Mouse (Mus musculus) neural tube, embryonic 13.5 days (tissue): ENCODE measurements around the gene Akr1c14. TPM values are rescaled to one million over a fixed set of nuclear protein-coding genes. Genes with fewer than 3 reads are reported as not detected.

Source experiments
- ATAC-seq: fragments of 200-750 bp; cut with Nextera tagmentation; 2 replicates; pipeline ENCODE4 v1.8.0; 2017; ENCODE audit warnings: low read depth, mild to moderate bottlenecking, moderate TSS enrichment, moderate library complexity
- H3K27ac ChIP-seq: fragments of 300-500 bp; sonication (generic); replicated peaks from 2 replicates; pipeline ENCODE4 v1.5.1; 2015; ENCODE audit warnings: moderate library complexity, mild to moderate bottlenecking, inconsistent platforms
- H3K27me3 ChIP-seq: fragments of 300-500 bp; sonication (generic); 2 replicates; pipeline ENCODE4 v1.6.1; 2015; ENCODE audit warnings: mild to moderate bottlenecking, inconsistent platforms
- H3K36me3 ChIP-seq: fragments of 300-500 bp; sonication (generic); 2 replicates; pipeline ENCODE4 v1.6.1; 2015; ENCODE audit warnings: mild to moderate bottlenecking, inconsistent platforms
- H3K4me1 ChIP-seq: fragments of 300-500 bp; sonication (generic); replicated peaks from 2 replicates; pipeline ENCODE4 v1.6.1; 2015; ENCODE audit warnings: inconsistent platforms
- H3K4me2 ChIP-seq: fragments of 300-500 bp; sonication (generic); 2 replicates; pipeline ENCODE4 v1.6.1; 2015; ENCODE audit warnings: inconsistent platforms, mild to moderate bottlenecking, moderate library complexity
- H3K4me3 ChIP-seq: fragments of 300-500 bp; sonication (generic); 2 replicates; pipeline ENCODE4 v1.5.1; 2015; ENCODE audit warnings: mild to moderate bottlenecking, inconsistent platforms
- H3K9ac ChIP-seq: fragments of 300-500 bp; sonication (generic); 2 replicates; pipeline ENCODE4 v1.6.1; 2015; ENCODE audit warnings: moderate library complexity, mild to moderate bottlenecking, inconsistent platforms
- H3K9me3 ChIP-seq: fragments of 300-500 bp; sonication (generic); 2 replicates; pipeline ENCODE4 v1.6.1; 2016; ENCODE audit warnings: inconsistent platforms
- WGBS: fragments of 180-500 bp; shearing (Covaris S2); methylation state at CpG from one replicate; pipeline ENCODE4 v1.1.7; 2015; 5-methylcytosine and 5-hydroxymethylcytosine counted together
- polyA plus RNA-seq: library from polyadenylated mRNA; unstranded; fragments of >200 nt; fragmentation: Nextera tagmentation; extraction: Ambion mirVana; gene quantifications from 2 replicates; pipeline ENCODE4 v1.2.1, GENCODE M21; 2015

Gene Akr1c14
- polyA plus RNA-seq, 1 experiment from 2014 or later, result 0.88 TPM

DNA sequence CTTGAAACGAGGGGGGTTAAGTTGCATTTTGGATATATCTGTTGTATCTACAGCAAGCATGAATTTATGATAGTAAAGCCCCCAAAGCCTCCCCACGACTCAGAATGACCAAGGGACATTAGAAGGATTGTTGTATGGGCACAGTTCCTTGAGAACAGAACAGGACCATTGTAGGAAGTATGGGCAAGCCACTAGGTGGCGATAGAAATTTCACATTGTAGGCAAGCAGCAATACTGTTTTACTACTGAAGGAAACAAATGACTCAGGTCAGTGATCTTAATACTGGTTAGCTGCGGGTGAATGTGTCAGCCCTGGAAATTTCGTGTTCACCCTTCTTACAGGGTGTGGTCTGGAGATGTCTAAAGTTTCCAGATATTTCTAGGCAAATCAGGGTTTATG lies 80.3 kb downstream of the Akr1c14 start:
- Histone ChIP-seq H3K4me3 (no peak overlapping the region), H3K9ac (no peak overlapping the region), H3K9me3 (no peaks in the 10 kb centered on the region), H3K4me1 (no peaks in the 10 kb centered on the region), H3K36me3 (no peaks in the 10 kb centered on the region), H3K27me3 (no peaks in the 10 kb centered on the region), H3K27ac (no peak overlapping the region), H3K4me2 (no peak overlapping the region)
- 39% methylated on average over 5 of the region's 5 CpGs for WGBS
- ATAC-seq, result no peak

DNA sequence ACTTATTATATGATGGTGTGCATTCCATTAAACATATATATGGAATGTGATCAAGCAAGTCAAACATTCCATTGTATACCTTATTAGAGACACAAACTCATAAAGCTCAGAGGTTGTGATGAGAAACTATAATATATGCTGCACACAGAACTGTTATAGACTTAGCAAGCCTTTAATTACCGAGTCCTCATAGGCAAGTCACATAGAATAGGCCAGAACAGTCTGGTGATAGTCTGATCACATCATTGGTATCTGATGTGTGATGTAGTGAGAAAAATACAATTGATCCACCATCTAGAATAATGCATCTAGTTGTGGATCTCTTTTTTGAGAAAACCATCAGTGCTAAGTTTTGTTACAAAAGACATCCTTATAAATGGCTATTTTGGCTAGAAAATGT lies 82.5 kb downstream of the Akr1c14 start:
- Histone ChIP-seq H3K4me3 (no peak overlapping the region), H3K27me3 (no peaks in the 10 kb centered on the region), H3K27ac (no peak overlapping the region), H3K9me3 (no peaks in the 10 kb centered on the region), H3K4me1 (no peaks in the 10 kb centered on the region), H3K36me3 (no peaks in the 10 kb centered on the region), H3K9ac (no peak overlapping the region), H3K4me2 (no peak overlapping the region)
- no peak for ATAC-seq
- 65% methylated on average over 1 of the region's 1 CpGs for WGBS

DNA sequence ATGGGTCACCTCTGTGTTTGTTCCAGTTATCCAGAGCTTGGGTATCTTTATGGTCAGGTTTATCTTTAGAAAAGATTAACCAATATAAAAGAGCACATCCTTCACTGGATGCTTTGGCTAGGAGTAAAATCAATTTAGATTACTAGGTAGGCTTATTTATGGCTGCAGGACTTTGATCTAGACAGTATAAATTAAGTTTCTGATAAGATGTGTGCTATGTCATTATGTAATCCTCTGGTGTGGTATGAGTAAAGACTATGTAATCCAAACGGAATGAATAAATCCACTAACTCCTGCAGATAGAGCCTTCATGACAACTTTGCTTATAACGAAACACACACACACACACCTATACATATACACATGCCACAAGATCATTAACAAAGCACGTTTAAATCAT lies 82.9 kb downstream of the Akr1c14 start:
- WGBS, result 67% methylated on average over 3 of the region's 3 CpGs
- H3K4me3 ChIP-seq, result no peak overlapping the region
- H3K27me3 ChIP-seq, result no peaks in the 10 kb centered on the region
- H3K36me3 ChIP-seq, result no peaks in the 10 kb centered on the region
- no peak overlapping the region for H3K9ac ChIP-seq
- no peak overlapping the region for H3K4me2 ChIP-seq
- no peak overlapping the region for H3K27ac ChIP-seq
- no peak for ATAC-seq
- no peaks in the 10 kb centered on the region for H3K9me3 ChIP-seq
- no peaks in the 10 kb centered on the region for H3K4me1 ChIP-seq

DNA sequence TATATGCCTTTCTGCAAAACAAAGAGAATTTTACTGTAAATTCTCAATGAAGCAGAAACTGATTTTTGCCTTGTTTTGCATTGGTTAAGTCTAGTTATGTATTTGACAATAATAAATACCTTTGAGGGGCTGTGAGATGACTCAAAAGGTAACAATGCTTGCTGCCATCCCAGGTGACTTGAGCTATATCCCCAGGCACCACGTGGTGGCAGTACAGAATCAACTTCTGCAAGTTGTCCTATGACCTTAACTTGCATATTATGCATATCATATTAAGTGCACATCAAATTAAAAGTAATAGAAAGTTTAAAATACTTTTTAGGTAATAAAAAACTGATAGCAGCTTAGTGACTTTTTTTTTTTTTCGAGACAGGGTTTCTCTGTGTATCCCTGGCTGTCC lies 84.3 kb downstream of the Akr1c14 start:
- ATAC-seq, result no peak
- Histone ChIP-seq H3K9ac (no peak overlapping the region), H3K27me3 (no peaks in the 10 kb centered on the region), H3K27ac (no peak overlapping the region), H3K4me2 (no peak overlapping the region), H3K4me3 (no peak overlapping the region), H3K9me3 (no peaks in the 10 kb centered on the region), H3K36me3 (no peaks in the 10 kb centered on the region), H3K4me1 (no peaks in the 10 kb centered on the region)
- WGBS, result 42% methylated on average over 2 of the region's 2 CpGs

Other genes starting within 250 kb of the Akr1c14 start
- gene Calml3, start 244.7 kb upstream of the Akr1c14 start, polyA plus RNA-seq, result not detected in 2 replicates
- gene Calm4, start 211.3 kb upstream of the Akr1c14 start, polyA plus RNA-seq, result not detected in 2 replicates
- not detected in 2 replicates for gene Calm5, start 194.8 kb upstream of the Akr1c14 start, polyA plus RNA-seq
- 18.0 and 21.4 TPM in 2 replicates for gene Net1, start 130.8 kb upstream of the Akr1c14 start, polyA plus RNA-seq
- gene Tubal3, start 130.7 kb upstream of the Akr1c14 start, polyA plus RNA-seq, result not detected in 2 replicates
- not detected in 2 replicates for gene Ucn3, start 103.7 kb upstream of the Akr1c14 start, polyA plus RNA-seq
- not detected in 2 replicates for gene Akr1c18, start 101.6 kb downstream of the Akr1c14 start, polyA plus RNA-seq
- 6.5 and 9.0 TPM in 2 replicates for gene Akr1c13, start 142.1 kb downstream of the Akr1c14 start, polyA plus RNA-seq
- gene Akr1c19, start 179.7 kb downstream of the Akr1c14 start, polyA plus RNA-seq, result 4.1 and 4.2 TPM in 2 replicates
- gene Akr1c12, start 230.4 kb downstream of the Akr1c14 start, polyA plus RNA-seq, result 0.24 TPM in 1 of 2 replicates, not detected in the other